Mouse (Mus musculus): ENCODE measurements around the gene Grwd1. TPM values are rescaled to one million over a fixed set of nuclear protein-coding genes. Genes with fewer than 3 reads are reported as not detected.

Grwd1 gene
- polyA plus RNA-seq, 1 experiment from 2014 or later, result 87.9 TPM

GRCm38 (mm10) chr7:45842950-45843744, 12.4 kb upstream of the Grwd1 start:
- Histone ChIP-seq H3K4me1 (ENCODE audit: insufficient read depth, low read length) (no peaks in the 10 kb centered on the region), H3K9me3 (ENCODE audit: low read length) (no peaks in the 10 kb centered on the region), H3K9ac (replicated peaks; ENCODE audit: low read length) (no peak overlapping the region), H3K27ac (ENCODE audit: low read length) (no peak overlapping the region), H3K4me3 (ENCODE audit: low read length) (no peak overlapping the region), H3K4me2 (replicated peaks; ENCODE audit: low read depth, low read length) (no peak overlapping the region), H3K27me3 (ENCODE audit: insufficient read depth, low read length) (no peaks in the 10 kb centered on the region; the same call in 1 of the 2 replicates), H3K36me3 (ENCODE audit: insufficient read depth, low read length) (no peaks in the 10 kb centered on the region)
- 87% methylated on average over 10 of the region's 10 CpGs for whole genome bisulfite sequencing
- ATAC-seq (ENCODE audit: low FRiP score, low TSS enrichment), result no peak

GRCm38 (mm10) chr7:45833924-45834323, 3.2 kb upstream of the Grwd1 start:
- no peaks in the 10 kb centered on the region for H3K9me3 ChIP-seq (ENCODE audit: low read length)
- H3K27me3 ChIP-seq (ENCODE audit: insufficient read depth, low read length), result peaks cover 38% of the 10 kb centered on the region
- peak overlapping the region; percentile 63 for H3K9ac ChIP-seq (replicated peaks; ENCODE audit: low read length)
- H3K4me2 ChIP-seq (replicated peaks; ENCODE audit: low read depth, low read length), result peak overlapping the region; percentile 64
- H3K27ac ChIP-seq (ENCODE audit: low read length), result no peak overlapping the region
- H3K4me3 ChIP-seq (ENCODE audit: low read length), result peak overlapping the region; percentile 46
- H3K36me3 ChIP-seq (ENCODE audit: insufficient read depth, low read length), result peaks cover 1% of the 10 kb centered on the region; the same call in 1 of the 2 replicates
- ATAC-seq (ENCODE audit: low FRiP score, low TSS enrichment), result no peak
- H3K4me1 ChIP-seq (ENCODE audit: insufficient read depth, low read length), result peaks cover 31% of the 10 kb centered on the region
- WGBS, result 4% methylated on average over 19 of the region's 31 CpGs

- H3K36me3 ChIP-seq (ENCODE audit: insufficient read depth, low read length), result peaks cover 8% of the 10 kb centered on the region
- peak overlapping the region; percentile 63 for H3K9ac ChIP-seq (replicated peaks; ENCODE audit: low read length)
- no peak overlapping the region for H3K27ac ChIP-seq (ENCODE audit: low read length)
- peaks cover 31% of the 10 kb centered on the region for H3K4me1 ChIP-seq (ENCODE audit: insufficient read depth, low read length)
- peak overlapping the region; percentile 64 for H3K4me2 ChIP-seq (replicated peaks; ENCODE audit: low read depth, low read length)
- H3K27me3 ChIP-seq (ENCODE audit: insufficient read depth, low read length), result peaks cover 38% of the 10 kb centered on the region
- ATAC-seq (ENCODE audit: low FRiP score, low TSS enrichment), result no peak
- no peaks in the 10 kb centered on the region for H3K9me3 ChIP-seq (ENCODE audit: low read length)
- under 1% methylated on average over 77 of the region's 86 CpGs for WGBS
- H3K4me3 ChIP-seq (ENCODE audit: low read length), result peak overlapping the region; percentile 46
Observed at GRCm38 (mm10) chr7:45833148-45833790, 2.5 kb upstream of the Grwd1 start.

- Histone ChIP-seq H3K4me3 (ENCODE audit: low read length) (peak overlapping the region; percentile 46), H3K27ac (ENCODE audit: low read length) (no peak overlapping the region), H3K9me3 (ENCODE audit: low read length) (no peaks in the 10 kb centered on the region), H3K27me3 (ENCODE audit: insufficient read depth, low read length) (peaks cover 38% of the 10 kb centered on the region), H3K9ac (replicated peaks; ENCODE audit: low read length) (peak overlapping the region; percentile 63; the same call in 1 of the 2 replicates), H3K36me3 (ENCODE audit: insufficient read depth, low read length) (peaks cover 16% of the 10 kb centered on the region), H3K4me2 (replicated peaks; ENCODE audit: low read depth, low read length) (peak overlapping the region; percentile 64), H3K4me1 (ENCODE audit: insufficient read depth, low read length) (peaks cover 31% of the 10 kb centered on the region)
- 10% methylated on average over 29 of the region's 30 CpGs for WGBS
- no peak for ATAC-seq (ENCODE audit: low FRiP score, low TSS enrichment)
Observed at GRCm38 (mm10) chr7:45832428-45832827, 1.7 kb upstream of the Grwd1 start.

- H3K36me3 ChIP-seq (ENCODE audit: insufficient read depth, low read length), result peaks cover 29% of the 10 kb centered on the region
- peak; percentile 14; the same call in 1 of the 2 replicates for ATAC-seq (ENCODE audit: low FRiP score, low TSS enrichment)
- WGBS, result 23% methylated on average over 5 of the region's 5 CpGs
- peak overlapping the region; percentile 70; the same call in 1 of the 2 replicates for H3K27ac ChIP-seq (ENCODE audit: low read length)
- H3K4me1 ChIP-seq (ENCODE audit: insufficient read depth, low read length), result peaks cover 31% of the 10 kb centered on the region
- H3K9ac ChIP-seq (replicated peaks; ENCODE audit: low read length), result peak overlapping the region; percentile 80; the same call in 1 of the 2 replicates
- H3K4me3 ChIP-seq (ENCODE audit: low read length), result peak overlapping the region; percentile 93
- peaks cover 38% of the 10 kb centered on the region for H3K27me3 ChIP-seq (ENCODE audit: insufficient read depth, low read length)
- no peaks in the 10 kb centered on the region for H3K9me3 ChIP-seq (ENCODE audit: low read length)
- H3K4me2 ChIP-seq (replicated peaks; ENCODE audit: low read depth, low read length), result peak overlapping the region; percentile 93
Observed at GRCm38 (mm10) chr7:45831128-45831525, 383 bp upstream of the Grwd1 start.

GRCm38 (mm10) chr7:45826631-45827030, 4.1 kb downstream of the Grwd1 start:
- WGBS, result 89% methylated on average over 7 of the region's 7 CpGs
- H3K27ac ChIP-seq (ENCODE audit: low read length), result no peak overlapping the region
- H3K4me3 ChIP-seq (ENCODE audit: low read length), result no peak overlapping the region
- H3K4me1 ChIP-seq (ENCODE audit: insufficient read depth, low read length), result peaks cover 14% of the 10 kb centered on the region
- H3K9ac ChIP-seq (replicated peaks; ENCODE audit: low read length), result no peak overlapping the region
- H3K27me3 ChIP-seq (ENCODE audit: insufficient read depth, low read length), result peaks cover 3% of the 10 kb centered on the region
- peaks cover 59% of the 10 kb centered on the region for H3K36me3 ChIP-seq (ENCODE audit: insufficient read depth, low read length)
- H3K4me2 ChIP-seq (replicated peaks; ENCODE audit: low read depth, low read length), result no peak overlapping the region
- no peak for ATAC-seq (ENCODE audit: low FRiP score, low TSS enrichment)
- H3K9me3 ChIP-seq (ENCODE audit: low read length), result no peaks in the 10 kb centered on the region

GRCm38 (mm10) chr7:45824598-45824997, 6.1 kb downstream of the Grwd1 start, which contains the start of gene Kcnj14:
Gene Kcnj14 (minus strand): TSS chr7:45824782.
- no peak within 1 kb of the TSS for H3K4me2 ChIP-seq (replicated peaks; ENCODE audit: low read depth, low read length)
- H3K4me3 ChIP-seq (ENCODE audit: low read length), result no peak within 1 kb of the TSS
- no peaks in the 10 kb centered on the region for H3K9me3 ChIP-seq (ENCODE audit: low read length)
- H3K36me3 ChIP-seq (ENCODE audit: insufficient read depth, low read length), result peaks cover 59% of the 10 kb centered on the region
- H3K27ac ChIP-seq (ENCODE audit: low read length), result no peak within 1 kb of the TSS
- 69% methylated on average over 6 of the region's 7 CpGs for WGBS
- no peak within 1 kb of the TSS for H3K9ac ChIP-seq (replicated peaks; ENCODE audit: low read length)
- no peaks in the 10 kb centered on the region for H3K27me3 ChIP-seq (ENCODE audit: insufficient read depth, low read length)
- peaks cover 5% of the 10 kb centered on the region for H3K4me1 ChIP-seq (ENCODE audit: insufficient read depth, low read length)
- ATAC-seq (ENCODE audit: low FRiP score, low TSS enrichment), result no peak

- Histone ChIP-seq H3K27me3 (ENCODE audit: insufficient read depth, low read length) (no peaks in the 10 kb centered on the region), H3K9ac (replicated peaks; ENCODE audit: low read length) (no peak overlapping the region)
Observed at GRCm38 (mm10) chr7:45820913-45821312, 9.8 kb downstream of the Grwd1 start.

GRCm38 (mm10) chr7:45819843-45820242, 10.9 kb downstream of the Grwd1 start:
- H3K9ac ChIP-seq (replicated peaks; ENCODE audit: low read length), result 0 out of 2 replicates have a peak overlapping the region, but pooled peaks have one; percentile 15
- H3K4me3 ChIP-seq (ENCODE audit: low read length), result peak overlapping the region; percentile 23
- ATAC-seq (ENCODE audit: low FRiP score, low TSS enrichment), result peak; percentile 37; the same call in 1 of the 2 replicates
- peak overlapping the region; percentile 45 for H3K4me2 ChIP-seq (replicated peaks; ENCODE audit: low read depth, low read length)
- no peaks in the 10 kb centered on the region for H3K27me3 ChIP-seq (ENCODE audit: insufficient read depth, low read length)
- H3K4me1 ChIP-seq (ENCODE audit: insufficient read depth, low read length), result peaks cover 8% of the 10 kb centered on the region
- H3K27ac ChIP-seq (ENCODE audit: low read length), result no peak overlapping the region
- WGBS, result 12% methylated on average over 25 of the region's 25 CpGs
- H3K9me3 ChIP-seq (ENCODE audit: low read length), result no peaks in the 10 kb centered on the region
- H3K36me3 ChIP-seq (ENCODE audit: insufficient read depth, low read length), result peaks cover 17% of the 10 kb centered on the region

More at GRCm38 (mm10) chr7:45820913-45821312, 9.8 kb downstream of the Grwd1 start:
- Histone ChIP-seq H3K4me1 (ENCODE audit: insufficient read depth, low read length) (0 out of 2 replicates have a peak, but pooled peaks cover 3% of the 10 kb centered on the region), H3K36me3 (ENCODE audit: insufficient read depth, low read length) (peaks cover 27% of the 10 kb centered on the region), H3K4me3 (ENCODE audit: low read length) (no peak overlapping the region), H3K9me3 (ENCODE audit: low read length) (no peaks in the 10 kb centered on the region), H3K27ac (ENCODE audit: low read length) (no peak overlapping the region), H3K4me2 (replicated peaks; ENCODE audit: low read depth, low read length) (no peak overlapping the region)
- ATAC-seq (ENCODE audit: low FRiP score, low TSS enrichment), result no peak
